Mouse (Mus musculus) layer of hippocampus, postnatal 14 days (tissue): ENCODE results near the gene Ppm1h. TPM values are rescaled to one million over a fixed set of nuclear protein-coding genes. Genes with fewer than 3 reads are reported as not detected.
A peak's percentile ranks its signal among the peaks of the same experiment; 100 is the strongest.

ENCODE experiments used
- DNase-seq, 2 experiments: peaks; one replicate each; pipeline ENCODE4 v3.0.0; 2021 to 2022; ENCODE audit warnings: low spot score in 2 of 2, mixed read lengths in 1 of 2
- total RNA-seq, 2 experiments: library from RNA; stranded (reverse); gene quantifications; 2 replicates each; pipeline ENCODE4 v1.2.3; 2021

The Ppm1h gene
- total RNA-seq, 2 experiments from 2014 or later, result 73.7 to 78.3 TPM

GRCm38 (mm10) chr10:122765992-122766391 lies 87.4 kb downstream of the Ppm1h start:
- DNase-seq, result no peak

- DNase-seq, result no peak
These were observed 89.8 kb downstream of the Ppm1h start for GRCm38 (mm10) chr10:122768204-122768892.

- no peak for DNase-seq
These were observed 90.4 kb downstream of the Ppm1h start for GRCm38 (mm10) chr10:122768893-122769341.

GRCm38 (mm10) chr10:122770337-122770736 lies 91.8 kb downstream of the Ppm1h start:
- no peak for DNase-seq

GRCm38 (mm10) chr10:122770987-122771386 lies 92.4 kb downstream of the Ppm1h start:
- DNase-seq, result no peak

GRCm38 (mm10) chr10:122774169-122774568 lies 95.6 kb downstream of the Ppm1h start:
- no peak for DNase-seq

- no peak for DNase-seq
These were observed 98.9 kb downstream of the Ppm1h start for GRCm38 (mm10) chr10:122777436-122777835.

GRCm38 (mm10) chr10:122777939-122778655 lies 99.5 kb downstream of the Ppm1h start:
- DNase-seq, result no peak

- no peak for DNase-seq
These were observed 100.8 kb downstream of the Ppm1h start for GRCm38 (mm10) chr10:122779351-122779750.

- DNase-seq, result peak in 1 of 2 experiments; percentile 26
These were observed 104.2 kb downstream of the Ppm1h start for GRCm38 (mm10) chr10:122782755-122783154.

GRCm38 (mm10) chr10:122789648-122790170 lies 111.1 kb downstream of the Ppm1h start:
- no peak for DNase-seq

- DNase-seq, result no peak
These were observed 113.7 kb downstream of the Ppm1h start for GRCm38 (mm10) chr10:122792021-122792966.

GRCm38 (mm10) chr10:122793193-122793592 lies 114.6 kb downstream of the Ppm1h start:
- no peak for DNase-seq

GRCm38 (mm10) chr10:122794187-122794850 lies 115.8 kb downstream of the Ppm1h start:
- DNase-seq, result peak; percentile 63 to 68

GRCm38 (mm10) chr10:122797955-122798354 lies 119.4 kb downstream of the Ppm1h start:
- DNase-seq, result no peak

- DNase-seq, result no peak
These were observed 121.6 kb downstream of the Ppm1h start for GRCm38 (mm10) chr10:122800003-122800731.

- no peak for DNase-seq
These were observed 122.2 kb downstream of the Ppm1h start for GRCm38 (mm10) chr10:122800732-122801110.

- DNase-seq, result no peak
These were observed 123.7 kb downstream of the Ppm1h start for GRCm38 (mm10) chr10:122802218-122802617.

- DNase-seq, result no peak
These were observed 124.3 kb downstream of the Ppm1h start for GRCm38 (mm10) chr10:122802901-122803300.

- peak; percentile 67 to 68 for DNase-seq
These were observed 125.3 kb downstream of the Ppm1h start for GRCm38 (mm10) chr10:122803906-122804305.
